Mouse (Mus musculus): ENCODE measurements around the gene Cdc42ep5. TPM values are rescaled to one million over a fixed set of nuclear protein-coding genes. Genes with fewer than 3 reads are reported as not detected.

Cdc42ep5 gene
- total RNA-seq, 2 experiments from 2014 or later, result 1.1 to 1.4 TPM

GRCm38 (mm10) chr7:4146241-4147180, 18.1 kb downstream of the Cdc42ep5 start:
- DNase-seq (ENCODE audit: low spot score in 2 of 2), result no peak

GRCm38 (mm10) chr7:4145552-4146190, 19.0 kb downstream of the Cdc42ep5 start:
- no peak for DNase-seq (ENCODE audit: low spot score in 2 of 2)

GRCm38 (mm10) chr7:4144766-4145551, 19.7 kb downstream of the Cdc42ep5 start:
- no peak for DNase-seq (ENCODE audit: low spot score in 2 of 2)

GRCm38 (mm10) chr7:4144046-4144445, 20.6 kb downstream of the Cdc42ep5 start:
- DNase-seq (ENCODE audit: low spot score in 2 of 2), result no peak

GRCm38 (mm10) chr7:4143506-4143905, 21.2 kb downstream of the Cdc42ep5 start:
- DNase-seq (ENCODE audit: low spot score in 2 of 2), result no peak

GRCm38 (mm10) chr7:4142796-4143445, 21.7 kb downstream of the Cdc42ep5 start:
- DNase-seq (ENCODE audit: low spot score in 2 of 2), result no peak

- DNase-seq (ENCODE audit: low spot score in 2 of 2), result no peak
Observed at GRCm38 (mm10) chr7:4141648-4142325, 22.9 kb downstream of the Cdc42ep5 start.

GRCm38 (mm10) chr7:4139391-4139790, 25.3 kb downstream of the Cdc42ep5 start:
- DNase-seq (ENCODE audit: low spot score in 2 of 2), result peak in 1 of 2 experiments; percentile 0

- DNase-seq (ENCODE audit: low spot score in 2 of 2), result no peak
Observed at GRCm38 (mm10) chr7:4138671-4139070, 26.0 kb downstream of the Cdc42ep5 start.

- DNase-seq (ENCODE audit: low spot score in 2 of 2), result no peak
Observed at GRCm38 (mm10) chr7:4138181-4138580, 26.5 kb downstream of the Cdc42ep5 start.

GRCm38 (mm10) chr7:4137746-4138145, 26.9 kb downstream of the Cdc42ep5 start:
- peak in 1 of 2 experiments; percentile 3 for DNase-seq (ENCODE audit: low spot score in 2 of 2)

- DNase-seq (ENCODE audit: low spot score in 2 of 2), result peak; percentile 100
Observed at GRCm38 (mm10) chr7:4136771-4137531, 27.7 kb downstream of the Cdc42ep5 start, which contains the start of gene Leng8. Gene Leng8 (plus strand): TSS chr7:4137039.

GRCm38 (mm10) chr7:4136404-4136770, 28.3 kb downstream of the Cdc42ep5 start:
- peak in 1 of 2 experiments; percentile 54 for DNase-seq (ENCODE audit: low spot score in 2 of 2)

GRCm38 (mm10) chr7:4134911-4135310, 29.7 kb downstream of the Cdc42ep5 start:
- peak in 1 of 2 experiments; percentile 0 for DNase-seq (ENCODE audit: low spot score in 2 of 2)

GRCm38 (mm10) chr7:4132998-4133397, 31.7 kb downstream of the Cdc42ep5 start:
- no peak for DNase-seq (ENCODE audit: low spot score in 2 of 2)

GRCm38 (mm10) chr7:4132581-4132980, 32.1 kb downstream of the Cdc42ep5 start:
- peak in 1 of 2 experiments; percentile 73 for DNase-seq (ENCODE audit: low spot score in 2 of 2)

- no peak for DNase-seq (ENCODE audit: low spot score in 2 of 2)
Observed at GRCm38 (mm10) chr7:4131964-4132363, 32.7 kb downstream of the Cdc42ep5 start.

GRCm38 (mm10) chr7:4130686-4131452, 33.8 kb downstream of the Cdc42ep5 start:
- peak; percentile 81 to 89 for DNase-seq (ENCODE audit: low spot score in 2 of 2)

GRCm38 (mm10) chr7:4128860-4129259, 35.8 kb downstream of the Cdc42ep5 start:
- no peak for DNase-seq (ENCODE audit: low spot score in 2 of 2)
